Mouse (Mus musculus): ENCODE results near the gene Mief2.

Gene Mief2

DNA sequence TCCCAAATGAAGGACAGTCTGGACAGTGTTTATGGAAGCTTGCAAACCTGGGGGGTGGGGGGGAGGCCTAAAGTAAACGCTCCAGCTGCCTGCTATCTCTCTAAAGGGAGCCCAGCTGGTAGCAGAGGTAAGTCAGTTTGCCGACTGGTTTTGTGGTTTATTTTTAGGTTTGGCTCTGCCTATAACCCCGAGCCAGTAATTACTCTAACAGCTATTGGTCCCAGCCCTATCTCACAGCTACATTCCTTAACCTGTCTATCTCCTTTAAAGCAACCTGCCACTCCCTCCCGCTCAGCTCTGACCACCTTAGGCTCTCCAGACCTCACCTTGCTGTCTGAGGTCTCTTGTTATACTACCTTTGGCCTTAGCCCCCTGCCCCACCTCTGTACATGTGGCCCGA is 8.9 kb upstream of the Mief2 start:
- in situ Hi-C loops (cut with MboI), result no loop called here

DNA sequence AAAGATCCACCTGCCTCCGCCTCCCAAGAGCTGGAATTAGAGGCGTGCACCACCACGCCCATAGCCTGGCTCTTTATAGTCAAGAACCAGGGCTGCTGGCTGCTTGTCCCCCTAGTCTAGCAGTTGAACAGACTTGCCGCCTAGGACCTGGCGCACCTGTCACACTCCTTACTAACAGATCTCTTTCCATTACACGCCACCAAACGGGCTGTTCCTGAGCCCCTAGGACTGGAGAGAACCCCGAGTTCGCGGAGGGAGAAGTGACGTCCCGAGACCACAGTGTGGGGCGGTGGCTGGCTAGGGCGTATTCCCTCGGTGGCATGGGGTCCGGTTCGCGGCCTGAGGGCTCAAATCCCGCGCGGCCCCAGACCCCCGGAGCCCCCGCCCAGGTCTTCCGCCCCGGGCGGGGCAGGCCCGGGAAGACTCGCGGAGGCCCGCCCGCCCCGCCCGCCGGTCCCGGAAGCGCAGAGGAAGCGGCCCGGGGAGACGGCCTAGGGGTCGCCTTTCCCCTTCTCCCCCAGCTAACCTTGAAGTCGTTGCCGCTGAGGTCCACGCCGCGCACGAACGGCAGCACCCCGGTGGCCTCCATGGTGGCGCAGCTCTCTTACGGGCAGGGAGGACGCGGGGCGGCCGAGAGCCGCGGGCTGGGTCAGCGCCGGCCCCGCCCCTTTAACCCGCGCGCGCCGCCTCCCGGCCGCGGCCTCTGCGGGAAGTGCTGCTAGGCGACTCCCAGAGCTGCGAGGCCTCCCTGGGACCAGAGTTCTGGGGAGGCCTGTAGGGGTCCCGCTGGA is 1.4 kb upstream of the Mief2 start, which contains the start of gene Flii:
Gene Flii, minus strand, starts transcription at position 663 of the 791 bp plus-strand sequence.
- in situ Hi-C loops (cut with MboI), result no loop called here

DNA sequence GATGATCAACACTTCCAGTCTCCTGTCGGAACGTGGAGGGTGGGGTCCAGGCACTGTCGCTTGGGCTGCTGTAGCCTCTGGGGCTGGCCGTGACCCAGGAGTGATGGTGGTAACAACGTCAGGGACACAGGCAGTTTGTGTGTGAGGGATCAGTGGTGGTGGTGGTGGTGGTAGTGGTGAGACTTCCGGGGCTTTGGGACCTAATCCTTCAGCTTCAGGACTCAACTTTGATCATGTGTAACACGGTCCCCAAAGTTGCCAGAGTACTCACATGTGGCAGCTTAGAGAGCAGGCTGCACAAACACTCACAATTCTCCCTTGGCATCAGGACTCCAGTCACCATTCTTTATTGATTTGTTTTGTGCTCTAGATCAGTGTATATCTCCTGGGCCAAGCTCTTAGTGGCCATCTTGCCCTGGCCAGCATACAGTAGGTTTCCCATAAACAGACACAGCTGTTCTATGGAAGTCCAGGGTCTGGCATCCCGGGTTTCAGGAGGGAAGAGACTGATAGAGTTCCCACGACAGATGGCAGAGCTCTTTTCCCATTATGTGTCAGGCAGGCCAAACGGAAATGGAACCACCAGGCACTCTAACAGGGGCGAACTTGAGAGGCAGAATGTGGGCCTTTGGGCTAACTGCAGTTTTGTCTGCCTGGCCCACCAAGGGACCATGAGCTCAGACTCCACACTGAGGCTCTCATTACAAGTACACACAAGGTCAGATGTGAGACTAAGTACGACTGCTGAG is 632 bp upstream of the Mief2 start:
- in situ Hi-C loops (cut with MboI), result no loop called here

DNA sequence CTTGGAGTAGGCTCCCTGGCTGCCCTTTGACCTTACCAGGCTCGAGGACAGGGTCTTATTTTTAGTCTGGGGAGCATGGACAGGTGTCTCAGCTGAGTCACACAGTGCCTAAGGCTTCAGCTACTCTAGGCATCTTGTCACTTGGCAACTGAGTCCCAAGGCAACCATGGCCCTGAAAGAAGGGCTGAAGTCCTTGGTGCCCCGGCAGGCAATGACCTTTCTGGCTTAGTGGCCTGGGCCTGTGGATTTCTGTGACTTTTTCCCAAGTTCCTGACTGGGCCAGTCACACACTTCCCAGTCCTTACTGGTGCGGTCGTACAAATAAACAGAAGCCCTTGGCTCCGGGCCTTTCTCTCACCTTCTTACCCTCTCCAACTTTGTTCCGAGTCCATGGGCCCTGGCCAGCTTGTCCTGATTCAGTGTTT is 1.0 kb downstream of the Mief2 start:
- in situ Hi-C loops (cut with MboI), result no loop called here

DNA sequence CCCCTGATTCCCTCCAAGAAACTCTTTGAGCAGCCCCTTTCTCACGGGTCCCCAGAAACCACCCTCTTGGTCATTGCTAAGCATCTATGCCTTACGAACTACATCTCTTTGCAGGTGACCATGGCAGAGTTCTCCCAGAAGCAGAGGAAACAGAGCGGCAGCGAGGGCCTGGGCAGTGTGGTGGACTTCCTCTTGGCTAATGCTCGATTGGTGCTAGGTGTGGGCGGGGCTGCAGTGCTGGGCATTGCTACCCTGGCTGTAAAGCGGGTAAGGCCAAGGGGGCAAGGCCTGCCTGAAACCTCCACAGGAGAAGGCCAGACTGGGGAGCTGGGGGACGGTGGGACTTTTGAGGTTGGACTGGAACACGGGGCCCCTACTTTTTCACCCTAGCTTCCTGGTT is 2.0 kb downstream of the Mief2 start:
- in situ Hi-C loops (cut with MboI), result no loop called here

DNA sequence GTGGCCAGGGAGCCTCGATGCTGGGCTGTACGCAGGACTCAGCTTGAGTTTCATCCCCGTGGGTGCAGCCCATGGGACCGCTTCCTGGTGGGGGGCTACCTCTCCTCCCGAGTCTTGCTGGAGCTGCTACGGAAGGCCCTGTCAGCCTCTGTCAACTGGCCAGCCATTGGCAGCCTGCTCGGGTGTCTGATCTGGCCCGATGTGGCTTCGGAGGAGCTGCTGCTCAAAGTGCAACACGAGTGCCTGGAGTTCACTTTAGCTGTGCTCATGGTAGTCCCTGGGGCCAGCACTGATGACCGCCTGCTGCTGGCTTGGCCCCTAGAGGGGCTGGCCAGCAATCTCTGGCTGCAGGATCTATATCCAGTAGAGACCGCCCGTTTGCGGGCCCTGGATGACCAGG is 3.1 kb downstream of the Mief2 start:
- in situ Hi-C loops (cut with MboI), result no loop called here

DNA sequence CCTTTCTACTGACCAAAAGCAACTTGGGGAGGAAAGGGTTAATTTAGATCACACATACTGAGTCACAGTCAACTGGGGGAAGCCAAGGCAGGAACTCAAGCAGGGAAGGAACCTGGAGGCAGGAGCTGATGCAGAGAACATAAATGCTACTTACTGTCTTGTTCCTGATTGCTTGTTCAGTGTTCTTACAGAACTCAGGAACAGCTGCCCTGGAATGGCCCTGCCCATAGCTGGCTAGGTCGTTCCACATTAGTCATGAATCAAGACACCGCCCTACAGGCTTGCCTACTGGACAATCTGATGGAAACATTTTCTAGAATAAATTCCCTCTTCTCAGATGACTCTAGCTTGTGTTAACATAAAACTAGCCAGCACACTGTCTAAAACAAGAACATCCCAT is 6.0 kb downstream of the Mief2 start:
- in situ Hi-C loops (cut with MboI), result no loop called here

DNA sequence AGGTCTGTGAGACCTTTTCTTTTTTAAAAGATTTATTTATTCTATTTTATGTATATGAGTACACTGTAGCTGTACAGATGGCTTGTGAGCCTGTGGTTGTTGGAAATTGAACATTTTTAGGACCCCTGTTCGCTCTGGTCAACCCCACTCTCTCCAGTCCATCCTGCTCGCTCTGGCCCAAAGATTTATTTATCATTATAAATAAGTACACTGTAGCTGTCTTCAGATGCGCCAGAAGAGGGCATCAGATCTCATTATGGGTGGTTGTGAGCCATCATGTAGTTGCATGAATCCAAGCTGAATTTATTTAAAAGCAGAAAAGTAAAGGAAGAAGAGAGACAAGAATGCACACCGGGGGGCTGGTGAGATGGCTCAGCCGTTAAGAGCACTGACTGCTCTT is 7.0 kb downstream of the Mief2 start:
- in situ Hi-C loops (cut with MboI), result no loop called here

DNA sequence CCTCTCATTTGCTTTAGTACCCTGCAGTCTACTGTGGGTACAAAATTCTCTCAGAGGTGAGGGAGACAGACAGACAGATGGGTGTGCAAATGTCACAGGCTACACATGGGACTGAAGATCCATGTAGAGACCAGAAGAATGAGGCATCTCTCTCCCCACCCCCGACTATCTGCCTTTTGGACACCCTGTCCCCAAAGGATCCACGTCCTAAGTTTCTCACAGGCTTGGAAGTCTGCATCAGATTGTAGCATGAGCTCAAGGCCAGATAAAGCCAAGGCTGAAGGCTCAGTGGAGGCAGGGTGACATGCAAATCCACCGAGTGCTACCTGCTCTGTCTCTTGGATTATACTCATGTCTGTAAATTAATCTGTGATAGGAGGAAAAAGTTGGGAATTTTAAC is 8.3 kb downstream of the Mief2 start:
- in situ Hi-C loops (cut with MboI), result no loop called here

DNA sequence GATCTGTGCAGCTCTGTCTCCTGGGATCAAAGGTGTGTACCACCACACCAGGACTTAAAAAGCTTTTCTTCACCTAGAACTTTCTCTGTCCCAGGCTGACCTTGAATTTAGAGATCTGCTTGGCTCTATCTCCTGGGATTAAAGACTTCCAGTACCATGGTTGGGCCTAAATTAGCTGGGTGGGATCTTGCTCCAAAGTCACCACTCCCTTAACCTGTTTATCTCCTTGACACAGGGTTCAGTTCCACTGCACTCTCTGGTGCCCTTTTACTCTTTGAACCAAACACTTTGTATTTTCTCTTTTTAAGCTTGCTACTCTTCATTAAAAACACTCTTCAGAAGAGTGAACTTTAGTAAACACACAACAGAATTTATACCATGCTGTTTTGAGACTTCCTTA is 9.3 kb downstream of the Mief2 start:
- in situ Hi-C loops (cut with MboI), result no loop called here

DNA sequence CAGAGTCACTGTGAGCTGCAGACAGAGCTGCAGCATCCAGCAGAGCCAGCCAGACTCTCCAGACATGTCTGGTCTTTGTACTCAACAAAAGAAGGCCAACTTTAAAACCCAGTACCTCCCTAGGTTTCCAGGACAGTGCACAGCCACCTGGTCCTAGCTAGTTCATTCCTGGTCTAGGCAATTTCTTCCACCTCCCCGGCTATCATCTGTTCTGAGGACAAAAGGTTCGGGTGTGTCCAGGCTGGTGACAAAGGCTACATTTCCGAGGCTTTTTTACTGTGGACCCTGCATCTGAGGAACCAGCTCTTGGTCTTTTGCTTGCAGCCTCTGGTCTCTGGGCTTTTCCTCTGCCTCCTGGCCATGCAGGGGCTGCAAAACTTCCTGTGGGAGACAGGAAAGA is 12.1 kb downstream of the Mief2 start:
- in situ Hi-C loops (cut with MboI), result no loop called here

DNA sequence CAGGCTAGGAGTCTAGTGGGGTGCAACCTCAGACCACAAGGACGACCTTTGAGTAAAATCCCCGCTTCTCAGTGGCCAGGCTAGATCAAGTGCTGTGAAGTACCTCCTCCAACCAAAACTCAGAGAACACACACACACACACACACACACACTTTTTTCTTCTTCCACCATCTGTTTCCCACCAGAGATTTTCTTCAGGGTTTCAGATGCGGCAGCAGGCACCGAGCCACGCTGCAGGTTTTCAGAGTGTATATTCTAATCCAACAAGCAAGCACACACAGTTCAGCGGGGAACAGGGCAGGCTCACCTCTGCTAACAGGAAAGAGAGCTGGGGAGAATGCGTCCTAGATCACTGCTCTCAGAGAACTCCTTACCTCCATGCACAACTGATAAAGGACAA is 27.4 kb downstream of the Mief2 start:
- in situ Hi-C loops (cut with MboI), result no loop called here

DNA sequence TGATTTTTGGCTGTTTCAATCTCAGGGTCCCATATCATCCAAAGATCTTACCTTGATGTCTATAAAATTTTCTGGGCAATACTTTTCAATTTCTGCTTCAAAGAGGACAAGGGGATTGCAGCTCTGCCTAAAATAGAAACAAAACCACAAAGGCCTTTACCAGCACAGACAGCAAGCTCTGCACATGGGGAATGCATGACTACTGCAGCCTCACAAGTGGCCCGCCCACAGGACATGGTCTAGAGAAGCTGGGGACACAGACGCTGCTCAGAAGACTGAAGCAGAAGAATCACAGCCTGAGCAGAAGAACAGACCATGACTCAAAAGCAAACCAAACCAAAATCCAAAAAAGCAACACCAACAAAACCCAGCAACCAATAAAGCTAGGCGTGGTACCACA is 33.5 kb downstream of the Mief2 start:
- in situ Hi-C loops (cut with MboI), result no loop called here

DNA sequence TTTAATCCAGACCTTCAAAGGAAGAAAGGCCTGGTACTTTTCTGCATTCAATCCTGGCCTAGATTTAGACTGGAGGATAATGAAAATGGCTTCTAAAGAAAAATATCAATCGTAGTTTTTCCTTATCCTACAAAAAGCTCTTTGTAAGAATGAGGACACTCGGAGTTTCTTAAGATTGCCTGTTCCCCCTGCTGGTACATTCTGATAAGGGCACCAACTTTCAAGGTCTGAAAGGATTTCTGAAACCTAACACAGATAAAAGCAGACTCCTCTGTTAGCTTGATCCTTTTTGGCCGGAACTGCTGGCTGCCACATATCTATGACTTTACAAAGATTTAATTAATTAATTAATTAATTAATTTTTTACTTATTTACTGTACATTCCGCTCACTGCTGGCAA is 38.8 kb downstream of the Mief2 start:
- in situ Hi-C loops (cut with MboI), result no loop called here

DNA sequence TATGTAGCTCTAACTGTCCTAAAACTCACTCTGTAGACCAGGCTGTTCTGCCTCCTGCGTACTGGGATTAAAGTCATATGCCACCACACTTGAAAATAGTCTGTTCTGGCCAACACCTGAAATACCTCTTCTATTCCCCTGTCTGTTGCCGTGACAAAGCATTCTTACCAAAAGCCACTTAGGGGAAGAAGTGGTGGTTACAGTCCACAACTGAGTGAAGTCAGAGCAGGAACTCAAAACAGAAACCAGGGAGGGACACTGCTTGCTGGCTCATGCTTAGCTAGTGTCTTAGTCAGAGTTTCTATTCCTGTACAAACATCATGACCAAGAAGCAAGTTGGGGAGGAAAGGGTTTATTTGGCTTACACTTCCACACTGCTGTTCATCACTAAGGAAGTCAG is 41.1 kb downstream of the Mief2 start:
- in situ Hi-C loops (cut with MboI), result no loop called here

DNA sequence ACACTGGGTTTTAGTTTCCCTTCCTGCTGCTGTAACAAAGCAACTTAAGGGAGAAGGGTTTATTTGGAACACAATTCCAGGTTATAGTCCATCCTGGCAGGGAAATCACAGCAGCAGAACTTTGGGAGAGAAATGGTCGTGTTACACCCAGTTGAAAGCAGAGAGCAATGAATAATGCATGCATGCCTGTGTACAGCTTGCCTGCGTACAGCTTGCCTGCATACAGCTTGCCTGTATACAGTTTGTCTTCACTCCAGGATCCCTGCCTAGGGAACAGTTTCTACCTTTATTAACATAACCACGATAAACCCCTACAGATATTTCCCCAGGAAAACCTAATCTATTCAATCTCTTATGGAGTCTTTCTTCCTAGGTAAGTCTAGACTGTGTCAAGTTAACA is 42.6 kb downstream of the Mief2 start:
- in situ Hi-C loops (cut with MboI), result no loop called here

DNA sequence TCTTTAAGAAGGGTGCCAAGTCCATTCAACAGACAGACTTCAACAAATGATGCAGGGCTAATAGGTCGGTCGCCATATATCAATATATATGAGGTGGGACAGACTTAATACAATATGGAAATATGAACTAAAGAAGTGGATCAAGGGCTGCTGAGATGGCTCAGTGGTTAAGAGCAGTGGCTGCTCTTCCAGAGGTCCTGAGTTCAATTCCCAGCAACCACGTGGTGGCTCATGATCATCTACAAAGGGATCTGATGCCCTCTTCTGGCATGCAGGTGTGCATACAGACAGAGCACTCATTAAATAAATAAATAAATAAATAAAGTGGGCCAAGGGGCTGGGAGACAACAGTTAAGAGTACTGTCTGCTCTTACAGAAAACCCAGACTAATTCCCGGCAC is 44.0 kb downstream of the Mief2 start:
- in situ Hi-C loops (cut with MboI), result no loop called here

DNA sequence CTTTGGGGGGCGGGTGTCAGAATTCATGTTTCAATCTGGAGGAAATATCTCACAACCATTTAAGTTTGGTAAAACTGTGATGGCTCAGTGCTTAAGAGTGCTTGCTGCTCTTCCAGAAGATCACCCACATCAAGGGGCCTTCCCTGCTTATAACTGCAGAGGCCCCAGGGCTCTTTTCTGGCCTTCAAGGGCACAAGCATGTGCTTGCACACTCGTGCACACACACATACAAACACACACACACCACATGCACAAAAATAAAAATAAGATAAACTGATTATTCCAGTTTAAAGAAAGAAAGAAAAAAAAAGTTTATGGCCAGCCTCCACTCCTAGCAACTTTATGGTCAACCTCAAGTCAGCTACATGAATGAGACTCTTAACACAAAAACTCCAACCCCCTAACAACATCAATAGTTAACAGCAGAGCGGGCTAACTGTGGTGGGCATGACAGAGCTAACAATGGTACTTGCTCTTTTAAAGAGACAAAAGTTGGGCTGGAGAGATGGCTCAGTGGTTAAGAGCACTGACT is 46.0 kb downstream of the Mief2 start:
- in situ Hi-C loops (cut with MboI), result no loop called here

DNA sequence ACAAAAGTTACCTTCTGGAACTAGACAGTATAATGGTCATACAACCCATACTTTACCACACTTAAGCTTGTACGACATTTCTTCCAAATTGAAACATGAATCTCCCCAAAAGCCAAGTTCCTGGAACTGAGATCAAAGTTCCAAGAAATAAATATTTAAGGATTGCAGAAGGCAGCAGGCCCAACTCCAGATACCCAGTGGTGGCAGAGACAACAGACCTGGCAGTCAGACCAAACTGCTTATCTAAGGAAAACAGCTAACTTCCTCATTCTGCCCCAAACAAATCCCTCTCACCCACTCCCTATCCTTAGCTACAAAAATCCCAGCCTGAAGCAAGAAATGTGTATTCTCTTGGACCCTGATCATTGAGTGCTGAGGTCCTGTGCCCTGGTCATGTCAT is 46.6 kb downstream of the Mief2 start:
- in situ Hi-C loops (cut with MboI), result no loop called here

DNA sequence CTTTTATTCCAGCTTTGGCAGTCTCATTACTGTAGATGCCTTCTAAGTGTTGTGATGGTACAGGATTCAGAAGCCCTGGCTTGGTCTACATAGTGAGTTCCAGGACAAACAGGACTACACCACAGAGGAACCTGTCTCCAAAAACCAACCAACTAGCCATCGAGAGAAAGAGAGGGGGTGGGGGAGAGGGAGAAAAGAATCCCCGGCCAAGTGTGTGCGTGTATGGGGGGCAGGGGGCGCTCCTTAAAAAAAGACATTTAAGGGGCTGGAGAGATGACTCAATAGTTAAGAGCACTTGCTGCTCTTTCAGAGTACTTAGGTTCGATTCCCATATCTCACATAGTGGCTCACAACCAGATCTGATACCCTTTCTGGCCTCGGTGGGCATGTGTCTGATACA is 47.4 kb downstream of the Mief2 start:
- in situ Hi-C loops (cut with MboI), result no loop called here

DNA sequence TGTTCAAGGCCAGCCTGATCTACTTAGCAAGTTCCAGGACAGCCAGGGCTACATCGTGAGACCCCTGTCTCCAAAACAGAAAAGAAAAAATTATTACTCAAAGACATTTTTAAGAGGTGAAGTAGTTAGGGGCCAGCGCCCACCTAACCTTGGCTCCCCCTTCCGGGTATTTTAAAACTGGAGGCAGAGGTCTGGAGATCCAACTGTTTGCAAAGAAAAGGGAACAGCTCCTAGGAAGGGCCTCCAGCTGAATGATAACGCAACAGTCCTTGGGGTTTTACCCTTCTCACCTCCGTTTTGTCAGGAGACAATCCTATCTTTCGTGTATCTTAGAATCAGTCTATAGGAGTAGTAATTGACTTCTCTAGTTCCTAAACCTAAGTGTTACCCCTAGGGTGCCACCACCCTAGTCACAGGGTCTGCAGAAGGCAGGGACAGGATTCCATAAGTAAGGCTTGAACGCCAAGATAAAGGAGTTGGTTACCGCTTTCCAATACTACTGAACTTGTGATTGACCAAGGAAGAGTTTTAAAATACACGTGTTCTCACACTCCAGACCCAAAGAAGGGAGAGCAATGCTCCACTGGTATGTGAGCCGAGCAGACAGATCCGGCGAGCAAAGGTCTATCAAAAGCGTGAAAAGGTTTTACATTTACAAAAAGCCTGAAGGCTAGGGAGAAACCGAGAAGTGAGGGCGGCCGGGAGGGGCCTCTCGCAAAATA is 48.1 kb downstream of the Mief2 start:
- in situ Hi-C loops (cut with MboI), result no loop called here
